Mouse (Mus musculus) MEL (cell line): ENCODE data around the gene Scamp4.

Experiments used
- CTCF ChIP-seq, 3 experiments: IDR thresholded peaks in 2 of 3; conservative IDR thresholded peaks in 1 of 3; 2 replicates each; pipeline ENCODE4 v1.5.1; 2011 to 2012; ENCODE audit warnings: low read length in 3 of 3, low read depth in 2 of 3, mild to moderate bottlenecking in 2 of 3, improper control_type of control experiment in 1 of 3, inconsistent platforms in 1 of 3, mixed read lengths in 1 of 3, moderate library complexity in 1 of 3; ENCODE audit not compliant: control insufficient read depth in 1 of 3, insufficient read depth in 1 of 3, poor library complexity in 1 of 3, severe bottlenecking in 1 of 3
- GATA1 ChIP-seq: IDR thresholded peaks from 2 replicates; pipeline ENCODE4 v1.6.1; 2011; ENCODE audit warnings: low read depth, low read length, improper control_type of control experiment
- JUND ChIP-seq: IDR thresholded peaks from 2 replicates; pipeline ENCODE4 v1.6.1; 2011; ENCODE audit warnings: low read depth, mild to moderate bottlenecking, improper control_type of control experiment, low read length
- NELFE ChIP-seq: IDR thresholded peaks from 2 replicates; pipeline ENCODE4 v1.6.1; 2011; ENCODE audit warnings: low read depth, low read length, improper control_type of control experiment
- POLR2A ChIP-seq, 2 experiments: IDR thresholded peaks; 2 replicates each; pipeline ENCODE4 v1.6.1; 2011 to 2012; ENCODE audit warnings: low read length in 2 of 2, mild to moderate bottlenecking in 2 of 2, control low read depth in 1 of 2, improper control_type of control experiment in 1 of 2, low read depth in 1 of 2, moderate library complexity in 1 of 2; ENCODE audit not compliant: control insufficient read depth in 1 of 2, insufficient read depth in 1 of 2, poor library complexity in 1 of 2
- RCOR1 ChIP-seq: IDR thresholded peaks from 2 replicates; pipeline ENCODE4 v1.6.1; 2012; ENCODE audit warnings: low read depth, mild to moderate bottlenecking, inconsistent platforms, low read length, improper control_type of control experiment

- no peak for TF ChIP-seq CTCF (IDR thresholded peaks at IDR 0.05 in 2 of 3, conservative IDR thresholded peaks at IDR 0.05 in 1 of 3; ENCODE audit: control insufficient read depth in 1 of 3, insufficient read depth in 1 of 3, low read depth in 2 of 3, low read length in 3 of 3, poor library complexity in 1 of 3, severe bottlenecking in 1 of 3)
- no peak for TF ChIP-seq JUND
- no peak for TF ChIP-seq POLR2A (IDR thresholded peaks at IDR 0.05; ENCODE audit: control insufficient read depth in 1 of 2, insufficient read depth in 1 of 2, low read depth in 1 of 2, low read length in 2 of 2, poor library complexity in 1 of 2)
- no peak for TF ChIP-seq RCOR1
- no peak for TF ChIP-seq NELFE
- TF ChIP-seq GATA1: no peak
Observed at GRCm38 (mm10) chr10:80585581-80585980, 17.1 kb upstream of the Scamp4 start.
